Mouse (Mus musculus) MEL (cell line): ENCODE results near the gene Col13a1. TPM values are rescaled to one million over a fixed set of nuclear protein-coding genes. Genes with fewer than 3 reads are reported as not detected.

Experiments used
- DNase-seq: peaks from one replicate; pipeline ENCODE4 v3.0.0; 2011; ENCODE audit warnings: low read depth, low spot score
- H3K27ac ChIP-seq: 2 replicates; pipeline ENCODE4 v1.5.1; 2012; ENCODE audit warnings: low read depth, mild to moderate bottlenecking, control low read depth, low read length, moderate library complexity; ENCODE audit not compliant: control insufficient read depth
- H3K27me3 ChIP-seq, 2 experiments: fragments of 150-350 bp in 1 of 2; sonication (generic) in 1 of 2; 2 replicates each; pipeline ENCODE4 v1.6.1; 2012; ENCODE audit warnings: low read length in 2 of 2, mild to moderate bottlenecking in 2 of 2, improper control_type of control experiment in 1 of 2, moderate library complexity in 1 of 2; ENCODE audit not compliant: insufficient read depth in 2 of 2, control insufficient read depth in 1 of 2
- H3K36me3 ChIP-seq, 2 experiments: 2 replicates each; pipeline ENCODE4 v1.6.1; 2012 to 2014; ENCODE audit warnings: low read length in 2 of 2, improper control_type of control experiment in 1 of 2, inconsistent platforms in 1 of 2, mild to moderate bottlenecking in 1 of 2; ENCODE audit not compliant: insufficient read depth in 2 of 2, control insufficient read depth in 1 of 2
- H3K4me1 ChIP-seq, 2 experiments: fragments of 150-350 bp in 1 of 2; sonication (generic) in 1 of 2; 2 replicates each; pipeline ENCODE4 v1.6.1; 2012; ENCODE audit warnings: low read length in 2 of 2, improper control_type of control experiment in 1 of 2, mild to moderate bottlenecking in 1 of 2; ENCODE audit not compliant: insufficient read depth in 2 of 2, control insufficient read depth in 1 of 2
- H3K4me3 ChIP-seq, 2 experiments: fragments of 150-350 bp in 1 of 2; sonication (generic) in 1 of 2; 2 replicates each; pipeline ENCODE4 v1.5.1; 2012; ENCODE audit warnings: low read depth in 2 of 2, low read length in 2 of 2, mild to moderate bottlenecking in 2 of 2, moderate library complexity in 2 of 2, control low read depth in 1 of 2, improper control_type of control experiment in 1 of 2; ENCODE audit not compliant: control insufficient read depth in 1 of 2, insufficient read depth in 1 of 2
- H3K79me2 ChIP-seq: 2 replicates; pipeline ENCODE4 v1.6.1; 2012; ENCODE audit warnings: mild to moderate bottlenecking, low read length, moderate library complexity; ENCODE audit not compliant: control insufficient read depth, poor library complexity, insufficient read depth
- H3K9ac ChIP-seq: 2 replicates; pipeline ENCODE4 v1.6.1; 2012; ENCODE audit warnings: low read depth, mild to moderate bottlenecking, control low read depth, low read length, moderate library complexity; ENCODE audit not compliant: control insufficient read depth, poor library complexity, severe bottlenecking
- H3K9me3 ChIP-seq: fragments of 150-350 bp; sonication (generic); replicated peaks from 2 replicates; pipeline ENCODE4 v1.6.1; 2012; ENCODE audit warnings: mild to moderate bottlenecking, low read length, improper control_type of control experiment, moderate library complexity; ENCODE audit not compliant: insufficient read depth
- CHD1 ChIP-seq: IDR thresholded peaks from 2 replicates; pipeline ENCODE4 v1.6.1; 2012; ENCODE audit warnings: low read depth, mild to moderate bottlenecking, inconsistent platforms, low read length, improper control_type of control experiment
- CTCF ChIP-seq, 3 experiments: IDR thresholded peaks in 2 of 3; conservative IDR thresholded peaks in 1 of 3; 2 replicates each; pipeline ENCODE4 v1.5.1; 2011 to 2012; ENCODE audit warnings: low read length in 3 of 3, low read depth in 2 of 3, mild to moderate bottlenecking in 2 of 3, improper control_type of control experiment in 1 of 3, inconsistent platforms in 1 of 3, mixed read lengths in 1 of 3, moderate library complexity in 1 of 3; ENCODE audit not compliant: control insufficient read depth in 1 of 3, insufficient read depth in 1 of 3, poor library complexity in 1 of 3, severe bottlenecking in 1 of 3
- ELF1 ChIP-seq: IDR thresholded peaks from 2 replicates; pipeline ENCODE4 v1.6.1; 2014; ENCODE audit warnings: low read depth, mild to moderate bottlenecking, inconsistent platforms, low read length, improper control_type of control experiment, moderate library complexity
- EP300 ChIP-seq, 2 experiments: IDR thresholded peaks; 2 replicates each; pipeline ENCODE4 v1.6.1; 2011; ENCODE audit warnings: improper control_type of control experiment in 2 of 2, low read length in 2 of 2, low read depth in 1 of 2, mild to moderate bottlenecking in 1 of 2
- HCFC1 ChIP-seq: IDR thresholded peaks from 2 replicates; pipeline ENCODE4 v1.6.1; 2012; ENCODE audit warnings: low read depth, mild to moderate bottlenecking, inconsistent platforms, low read length, improper control_type of control experiment, moderate library complexity
- KAT2A ChIP-seq: conservative IDR thresholded peaks from 2 replicates; pipeline ENCODE4 v1.6.1; 2012; ENCODE audit warnings: low read depth, low read length, improper control_type of control experiment, inconsistent platforms
- MAFK ChIP-seq: IDR thresholded peaks from 2 replicates; pipeline ENCODE4 v1.6.1; 2011; ENCODE audit warnings: low read depth, mild to moderate bottlenecking, low read length, improper control_type of control experiment, borderline replicate concordance
- MAX ChIP-seq: IDR thresholded peaks from 2 replicates; pipeline ENCODE4 v1.6.1; 2011; ENCODE audit warnings: low read length, improper control_type of control experiment
- MAZ ChIP-seq: IDR thresholded peaks from 2 replicates; pipeline ENCODE4 v1.6.1; 2012; ENCODE audit warnings: low read depth, mild to moderate bottlenecking, inconsistent platforms, low read length, improper control_type of control experiment
- MEF2A ChIP-seq: IDR thresholded peaks from 2 replicates; pipeline ENCODE4 v1.6.1; 2014; ENCODE audit warnings: low read depth, mild to moderate bottlenecking, inconsistent platforms, low read length, improper control_type of control experiment; ENCODE audit not compliant: poor library complexity, insufficient replicate concordance, severe bottlenecking; ENCODE audit errors: extremely low read depth
- MXI1 ChIP-seq: IDR thresholded peaks from 2 replicates; pipeline ENCODE4 v1.6.1; 2011; ENCODE audit warnings: mild to moderate bottlenecking, low read depth, low read length, improper control_type of control experiment
- MYC ChIP-seq: IDR thresholded peaks from 2 replicates; pipeline ENCODE4 v1.6.1; 2011; ENCODE audit warnings: low read depth, mild to moderate bottlenecking, low read length, improper control_type of control experiment, moderate library complexity
- NELFE ChIP-seq: IDR thresholded peaks from 2 replicates; pipeline ENCODE4 v1.6.1; 2011; ENCODE audit warnings: low read depth, low read length, improper control_type of control experiment
- POLR2A ChIP-seq, 2 experiments: IDR thresholded peaks; 2 replicates each; pipeline ENCODE4 v1.6.1; 2011 to 2012; ENCODE audit warnings: low read length in 2 of 2, mild to moderate bottlenecking in 2 of 2, control low read depth in 1 of 2, improper control_type of control experiment in 1 of 2, low read depth in 1 of 2, moderate library complexity in 1 of 2; ENCODE audit not compliant: control insufficient read depth in 1 of 2, insufficient read depth in 1 of 2, poor library complexity in 1 of 2
- POLR2AphosphoS2 ChIP-seq: IDR thresholded peaks from 2 replicates; pipeline ENCODE4 v1.6.1; 2011; ENCODE audit warnings: low read length, improper control_type of control experiment
- RCOR1 ChIP-seq: IDR thresholded peaks from 2 replicates; pipeline ENCODE4 v1.6.1; 2012; ENCODE audit warnings: low read depth, mild to moderate bottlenecking, inconsistent platforms, low read length, improper control_type of control experiment
- SIN3A ChIP-seq: IDR thresholded peaks from 2 replicates; pipeline ENCODE4 v1.6.1; 2012; ENCODE audit warnings: low read length, improper control_type of control experiment, inconsistent platforms
- SMC3 ChIP-seq: IDR thresholded peaks from 2 replicates; pipeline ENCODE4 v1.6.1; 2011; ENCODE audit warnings: low read depth, low read length, improper control_type of control experiment
- TAL1 ChIP-seq: IDR thresholded peaks from 2 replicates; pipeline ENCODE4 v1.6.1; 2012; ENCODE audit warnings: mild to moderate bottlenecking, inconsistent platforms, low read length, moderate library complexity, mixed read lengths
- TBP ChIP-seq: IDR thresholded peaks from 2 replicates; pipeline ENCODE4 v1.8.0; 2011; ENCODE audit warnings: low read depth, low read length, improper control_type of control experiment
- ZC3H11A ChIP-seq: IDR thresholded peaks from 2 replicates; pipeline ENCODE4 v1.6.1; 2012; ENCODE audit warnings: low read depth, mild to moderate bottlenecking, inconsistent platforms, low read length, improper control_type of control experiment
- ZKSCAN1 ChIP-seq: IDR thresholded peaks from 2 replicates; pipeline ENCODE4 v1.6.1; 2012; ENCODE audit warnings: low read depth, mild to moderate bottlenecking, inconsistent platforms, low read length, improper control_type of control experiment, moderate library complexity
- ZNF384 ChIP-seq: IDR thresholded peaks from 2 replicates; pipeline ENCODE4 v1.6.1; 2012; ENCODE audit warnings: low read depth, mild to moderate bottlenecking, inconsistent platforms, low read length, improper control_type of control experiment
- polyA plus RNA-seq, 2 experiments: library from polyadenylated mRNA; stranded (reverse) in 1 of 2; unstranded in 1 of 2; fragments of >175 nt in 1 of 2; fragments of >200 nt in 1 of 2; gene quantifications; 2 replicates each; pipeline versions ENCODE4 v1.2.1 to v1.2.4; 2012; ENCODE audit warnings: low replicate concordance in 2 of 2, low read depth in 1 of 2; ENCODE audit not compliant: insufficient read length in 2 of 2, insufficient read depth in 1 of 2, missing spikeins in 1 of 2
- total RNA-seq: library from RNA; depleted of rRNA; stranded (reverse); fragments of 300-350 nt; gene quantifications from 2 replicates; pipeline ENCODE4 v1.2.3, GENCODE M21; 2012

Col13a1 gene
- total and polyA plus RNA-seq, 3 experiments, result not detected

GRCm38 (mm10) chr10:61825979-61826752 lies 152.7 kb downstream of the Col13a1 start:
- TF ChIP-seq KAT2A, result no peak
- TF ChIP-seq MAX, result no peak
- no peak for TF ChIP-seq CHD1
- no peak for TF ChIP-seq MEF2A
- no peak for TF ChIP-seq POLR2A (IDR thresholded peaks at IDR 0.05; ENCODE audit: control insufficient read depth in 1 of 2, insufficient read depth in 1 of 2, low read depth in 1 of 2, low read length in 2 of 2, poor library complexity in 1 of 2)
- TF ChIP-seq ZKSCAN1, result no peak
- no peak for TF ChIP-seq POLR2AphosphoS2
- TF ChIP-seq MYC, result no peak
- no peak for TF ChIP-seq ZC3H11A
- TF ChIP-seq NELFE, result no peak
- no peak for TF ChIP-seq HCFC1
- no peak for TF ChIP-seq MAZ
- TF ChIP-seq MXI1, result no peak
- no peak for TF ChIP-seq SMC3
- TF ChIP-seq TAL1, result no peak
- TF ChIP-seq ZNF384, result no peak
- TF ChIP-seq MAFK, result no peak
- TF ChIP-seq, all 39 proteins: peak for 0

GRCm38 (mm10) chr10:61825536-61825935 lies 153.4 kb downstream of the Col13a1 start:
- TF ChIP-seq MYC (no peak), SIN3A (no peak), TBP (no peak), NELFE (no peak), HCFC1 (no peak), RCOR1 (no peak), EP300 (IDR thresholded peaks at IDR 0.05; ENCODE audit: low read depth in 1 of 2, low read length in 2 of 2) (no peak), CTCF (IDR thresholded peaks at IDR 0.05 in 2 of 3, conservative IDR thresholded peaks at IDR 0.05 in 1 of 3; ENCODE audit: control insufficient read depth in 1 of 3, insufficient read depth in 1 of 3, low read depth in 2 of 3, low read length in 3 of 3, poor library complexity in 1 of 3, severe bottlenecking in 1 of 3) (no peak), ELF1 (no peak)
- H3K36me3 ChIP-seq, result no peaks in the 10 kb centered on the region
- no peaks in the 10 kb centered on the region for H3K4me1 ChIP-seq
- no peak for DNase-seq
- H3K27ac ChIP-seq, result no peak overlapping the region
- H3K79me2 ChIP-seq, result no peaks in the 10 kb centered on the region
- H3K27me3 ChIP-seq, result no peaks in the 10 kb centered on the region; a peak in 1 of 4 replicates
- no peak overlapping the region for H3K9ac ChIP-seq
- H3K9me3 ChIP-seq, result no peaks in the 10 kb centered on the region
- no peak overlapping the region for H3K4me3 ChIP-seq

More at GRCm38 (mm10) chr10:61825979-61826752, 152.7 kb downstream of the Col13a1 start:
- no peak overlapping the region for H3K27ac ChIP-seq
- no peaks in the 10 kb centered on the region for H3K79me2 ChIP-seq
- no peaks in the 10 kb centered on the region for H3K36me3 ChIP-seq
- no peaks in the 10 kb centered on the region; a peak in 1 of 4 replicates for H3K27me3 ChIP-seq
- H3K4me3 ChIP-seq, result no peak overlapping the region
- no peak for DNase-seq
- H3K4me1 ChIP-seq, result no peaks in the 10 kb centered on the region
- H3K9me3 ChIP-seq, result no peaks in the 10 kb centered on the region
- no peak overlapping the region for H3K9ac ChIP-seq
